Mouse (Mus musculus): ENCODE measurements around the gene Cetn3.

The Cetn3 gene

GRCm38 (mm10) chr13:81782971-81783404, at the start of gene Cetn3:
Cetn3 (plus strand) TSS chr13:81783077.
- DNase-seq: peak; percentile 95

GRCm38 (mm10) chr13:81736606-81737005, 46.3 kb upstream of the Cetn3 start:
- no peak for DNase-seq

GRCm38 (mm10) chr13:81740898-81741297, 42.0 kb upstream of the Cetn3 start:
- no peak for DNase-seq

GRCm38 (mm10) chr13:81743391-81744091, 39.3 kb upstream of the Cetn3 start:
- DNase-seq: no peak

- no peak for DNase-seq
Observed at GRCm38 (mm10) chr13:81744092-81744396, 38.8 kb upstream of the Cetn3 start.

- DNase-seq: peak; percentile 7
Observed at GRCm38 (mm10) chr13:81754878-81755277, 28.0 kb upstream of the Cetn3 start.

GRCm38 (mm10) chr13:81755324-81755723, 27.6 kb upstream of the Cetn3 start:
- DNase-seq: no peak

GRCm38 (mm10) chr13:81757058-81757660, 25.7 kb upstream of the Cetn3 start:
- peak; percentile 6 for DNase-seq

- DNase-seq: peak; percentile 58
Observed at GRCm38 (mm10) chr13:81760379-81760778, 22.5 kb upstream of the Cetn3 start.

GRCm38 (mm10) chr13:81761566-81762186, 21.2 kb upstream of the Cetn3 start:
- DNase-seq: peak; percentile 41

- DNase-seq: no peak
Observed at GRCm38 (mm10) chr13:81764173-81764572, 18.7 kb upstream of the Cetn3 start.

GRCm38 (mm10) chr13:81767038-81767659, 15.7 kb upstream of the Cetn3 start:
- peak; percentile 64 for DNase-seq

- DNase-seq: no peak
Observed at GRCm38 (mm10) chr13:81776217-81776616, 6.7 kb upstream of the Cetn3 start.

- DNase-seq: no peak
Observed at GRCm38 (mm10) chr13:81782475-81782874, 402 bp upstream of the Cetn3 start.

- peak; percentile 98 for DNase-seq
Observed at GRCm38 (mm10) chr13:81783405-81784342, 797 bp downstream of the Cetn3 start.

GRCm38 (mm10) chr13:81785766-81786480, 3.0 kb downstream of the Cetn3 start:
- no peak for DNase-seq

- DNase-seq: no peak
Observed at GRCm38 (mm10) chr13:81790160-81790559, 7.3 kb downstream of the Cetn3 start.

- DNase-seq: no peak
Observed at GRCm38 (mm10) chr13:81791861-81792260, 9.0 kb downstream of the Cetn3 start.

- no peak for DNase-seq
Observed at GRCm38 (mm10) chr13:81793850-81794249, 11.0 kb downstream of the Cetn3 start.

GRCm38 (mm10) chr13:81801121-81801520, 18.2 kb downstream of the Cetn3 start:
- no peak for DNase-seq

GRCm38 (mm10) chr13:81803713-81804112, 20.8 kb downstream of the Cetn3 start:
- no peak for DNase-seq

- no peak for DNase-seq
Observed at GRCm38 (mm10) chr13:81822750-81823149, 39.9 kb downstream of the Cetn3 start.
